Mouse (Mus musculus) gastrocnemius, adult 8-10 months (tissue): ENCODE data around the gene Fam69a. TPM values are rescaled to one million over a fixed set of nuclear protein-coding genes. Genes with fewer than 3 reads are reported as not detected.
"Not testable (repeated sequence)": the region's sequence is repeated elsewhere in the genome, so short reads cannot be mapped to it uniquely, and the experiment has no call there.

Experiments used
- DNase-seq, 2 experiments: peaks; one replicate each; pipeline ENCODE4 v3.0.0; 2022; ENCODE audit warnings: low spot score in 2 of 2
- total RNA-seq, 4 experiments: library from RNA; stranded (reverse); gene quantifications; 2 replicates each; pipeline ENCODE4 v1.2.4; 2022

The Fam69a gene
- total RNA-seq, 4 experiments from 2014 or later = 29.3 to 38.2 (median 31.6) TPM

DNA sequence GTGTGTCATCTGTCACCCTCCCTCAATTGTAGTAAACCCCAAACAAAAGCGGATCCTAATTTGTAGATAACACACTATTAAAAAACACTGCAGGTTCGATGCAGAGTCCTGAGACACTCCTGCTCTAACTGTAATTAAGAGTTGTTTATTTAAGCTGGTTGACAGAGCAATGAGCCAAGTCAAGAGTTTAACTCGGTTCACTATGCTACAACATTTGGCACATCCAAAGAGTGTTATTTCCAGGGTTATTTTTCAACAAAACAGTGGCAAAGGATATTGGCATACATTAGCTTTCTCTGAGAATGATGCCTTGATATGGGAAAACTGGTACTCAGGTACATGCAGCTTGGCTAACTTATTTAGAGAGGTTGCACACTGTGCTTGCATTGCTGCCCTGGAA lies 4.9 kb downstream of the Fam69a start:
- no peak for DNase-seq

DNA sequence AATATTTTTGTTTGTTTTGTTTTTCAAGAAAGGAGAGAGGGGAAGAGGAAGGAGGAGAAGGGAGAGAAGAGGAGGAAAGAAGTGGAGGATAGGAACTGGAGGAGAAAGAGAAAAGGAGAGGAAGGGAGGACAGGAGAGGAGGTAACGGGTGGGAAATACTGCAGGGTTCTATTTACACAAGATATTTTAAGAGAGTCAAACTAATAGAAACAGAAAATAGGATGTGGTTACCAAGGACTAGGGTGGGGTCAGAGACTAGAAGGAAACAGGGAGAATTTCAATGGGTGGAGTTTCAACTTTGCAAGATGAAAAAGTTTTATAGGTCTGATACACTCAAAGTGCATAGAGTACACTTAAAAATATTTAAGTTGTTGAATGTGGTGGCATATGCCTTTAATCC lies 7.0 kb downstream of the Fam69a start:
- no peak for DNase-seq

DNA sequence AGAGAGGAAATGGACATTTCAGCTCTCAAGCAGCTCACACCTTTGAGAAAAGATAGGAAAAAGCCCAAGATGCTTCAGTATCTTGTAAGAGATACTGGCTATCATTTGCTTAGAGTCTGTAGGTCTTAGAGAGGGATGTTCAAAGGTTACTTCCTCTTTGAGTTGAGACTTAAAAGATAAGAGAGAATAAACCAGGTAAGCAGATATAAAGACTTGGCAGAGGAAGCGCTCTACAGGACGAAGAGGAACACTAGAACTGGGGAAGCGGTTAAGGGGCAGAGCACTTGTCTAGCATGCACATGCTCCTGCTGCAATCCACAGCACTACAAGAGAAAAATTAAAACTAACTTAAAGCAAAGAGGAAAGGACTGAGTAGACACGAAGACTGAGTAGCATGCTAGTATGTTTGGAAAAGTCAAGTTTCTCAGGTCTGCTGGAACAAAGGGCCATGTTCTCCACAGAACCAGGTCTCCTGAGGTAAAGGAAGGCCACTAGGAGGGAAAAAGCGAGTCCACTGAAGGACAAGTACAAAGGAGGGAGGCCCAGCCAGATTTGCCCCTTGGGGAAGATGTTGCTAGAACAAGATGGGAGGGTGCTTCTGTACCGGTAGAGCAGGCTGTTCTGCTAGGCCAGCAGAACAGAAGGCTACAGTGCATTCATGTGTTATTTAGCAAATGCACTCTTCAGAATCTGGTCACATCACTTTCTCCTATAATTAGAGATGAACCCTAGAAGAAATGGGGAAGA lies 8.4 kb downstream of the Fam69a start:
- DNase-seq = no peak

DNA sequence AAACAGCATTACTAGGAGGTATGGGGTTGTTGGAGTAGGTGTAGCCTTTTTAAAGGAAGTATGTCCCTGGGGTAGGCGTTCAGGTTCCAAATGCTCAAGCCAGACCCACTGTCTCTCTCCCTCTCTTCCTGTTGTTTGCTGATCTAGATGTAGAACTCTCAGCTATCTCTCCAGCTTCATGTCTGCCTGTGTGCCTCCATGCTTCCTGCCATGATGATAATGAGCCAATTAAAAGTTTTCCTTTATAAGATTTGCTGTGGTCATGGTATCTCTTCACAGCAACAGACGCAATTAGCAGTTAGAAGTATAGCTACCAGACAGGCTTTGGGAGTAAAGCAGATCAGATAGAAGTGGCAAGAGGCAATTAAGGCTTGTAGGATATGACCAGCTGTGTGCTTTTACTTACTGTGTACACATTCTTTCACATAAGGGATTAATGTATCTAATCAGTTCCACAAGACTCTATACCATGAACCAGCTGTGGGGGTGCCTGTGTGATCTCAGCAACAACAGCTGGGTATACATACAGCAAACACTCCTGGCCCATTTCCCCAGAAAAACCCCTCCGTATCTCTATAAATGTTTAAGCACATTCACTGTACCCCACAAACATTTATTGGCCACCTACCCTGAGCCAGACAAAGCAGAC lies 9.1 kb downstream of the Fam69a start:
- no peak for DNase-seq

DNA sequence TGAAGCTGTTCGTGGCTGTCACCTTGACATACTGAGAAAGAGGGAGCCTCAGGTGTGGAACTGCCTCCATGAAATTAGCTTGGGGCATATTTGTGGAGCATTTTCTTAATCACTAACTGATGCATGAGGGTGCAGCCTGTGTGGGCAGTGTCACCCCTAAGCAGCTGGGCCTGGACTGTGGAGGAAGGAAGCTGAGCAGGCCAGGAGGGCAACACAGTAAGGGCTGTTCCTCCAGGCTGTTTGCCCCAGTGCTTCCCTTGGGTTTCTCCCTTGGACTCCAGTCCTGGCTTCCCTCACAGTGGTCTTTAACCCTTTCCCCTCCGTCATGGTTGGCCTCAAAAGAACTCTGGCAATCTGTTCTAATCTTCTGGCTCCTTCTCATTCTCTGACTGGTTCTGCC lies 13.6 kb downstream of the Fam69a start:
- no peak for DNase-seq

DNA sequence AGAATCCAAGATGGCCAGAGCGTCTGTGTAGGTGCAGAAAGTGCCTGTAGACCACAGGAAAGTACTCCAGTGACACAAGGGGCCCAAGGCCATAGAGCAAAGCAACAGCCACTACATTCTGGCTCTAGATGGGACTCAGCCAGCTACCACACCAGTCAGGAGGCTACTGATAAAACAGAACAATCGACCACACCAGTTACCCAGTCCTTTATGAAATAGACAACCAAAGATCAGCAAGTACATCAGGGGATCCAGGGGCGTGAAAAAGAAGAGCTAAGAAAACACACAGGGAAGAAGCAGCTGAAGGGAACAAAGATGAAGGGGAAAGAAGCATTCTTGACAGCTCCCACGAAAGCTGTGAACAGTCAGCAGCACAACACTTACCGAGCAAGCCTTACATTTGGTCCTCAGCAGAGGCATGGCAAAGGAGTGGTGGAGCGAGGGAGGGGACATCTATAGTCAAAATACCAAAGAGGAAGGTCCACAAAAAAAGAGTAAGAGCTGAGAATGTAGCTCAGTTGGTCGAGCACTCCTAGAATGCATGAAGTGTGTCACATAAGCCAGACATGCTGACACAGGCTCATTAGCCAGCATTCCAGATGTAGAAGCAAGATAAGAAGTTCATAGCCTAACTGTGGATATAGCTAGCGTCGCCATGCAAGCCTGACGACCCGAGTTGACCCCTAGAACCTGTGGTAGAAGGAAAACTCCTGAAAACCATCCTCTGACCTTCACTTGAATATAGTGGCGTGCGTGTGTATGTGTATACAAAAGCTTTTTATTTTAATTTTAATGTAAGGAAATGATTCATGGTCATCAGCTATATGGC lies 14.2 kb downstream of the Fam69a start:
- DNase-seq = no peak

DNA sequence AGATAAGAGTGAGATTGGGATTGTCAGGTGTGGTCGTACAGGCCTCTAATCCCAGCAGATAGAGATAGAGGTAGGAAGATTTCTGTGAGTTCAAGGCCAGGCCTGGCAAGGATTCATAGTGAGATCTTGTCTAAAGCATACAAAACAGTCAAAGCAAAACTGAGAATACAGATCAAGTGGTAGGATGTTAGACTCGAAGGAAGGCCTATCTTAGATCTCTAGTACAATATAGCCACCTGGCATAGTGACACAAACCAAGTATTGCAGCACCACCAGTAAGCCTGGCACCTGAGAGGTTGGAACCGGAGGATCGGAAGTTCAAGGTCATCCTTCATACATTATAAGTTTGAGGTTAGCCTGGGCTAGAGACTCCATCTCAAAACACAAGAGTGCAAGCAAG lies 15.8 kb downstream of the Fam69a start:
- no peak for DNase-seq

DNA sequence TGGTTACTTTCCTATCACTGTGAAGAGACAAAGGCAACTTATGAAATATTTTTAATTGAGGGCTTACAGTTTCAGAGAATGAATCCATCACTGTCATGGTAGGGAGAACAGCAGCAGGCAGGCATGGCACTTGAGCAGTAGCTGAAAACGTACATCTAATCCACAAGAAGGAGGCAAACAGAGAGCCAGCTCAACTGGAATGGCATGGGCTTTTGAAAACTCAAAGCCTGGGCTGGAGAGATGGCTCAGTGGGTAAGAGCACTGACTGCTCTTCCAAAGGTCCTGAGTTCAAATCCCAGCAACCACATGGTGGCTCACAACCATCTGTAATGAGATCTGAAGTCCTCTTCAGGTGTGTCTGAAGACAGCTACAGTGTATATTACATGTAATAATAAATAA lies 17.1 kb downstream of the Fam69a start:
- not testable (repeated sequence) for DNase-seq

DNA sequence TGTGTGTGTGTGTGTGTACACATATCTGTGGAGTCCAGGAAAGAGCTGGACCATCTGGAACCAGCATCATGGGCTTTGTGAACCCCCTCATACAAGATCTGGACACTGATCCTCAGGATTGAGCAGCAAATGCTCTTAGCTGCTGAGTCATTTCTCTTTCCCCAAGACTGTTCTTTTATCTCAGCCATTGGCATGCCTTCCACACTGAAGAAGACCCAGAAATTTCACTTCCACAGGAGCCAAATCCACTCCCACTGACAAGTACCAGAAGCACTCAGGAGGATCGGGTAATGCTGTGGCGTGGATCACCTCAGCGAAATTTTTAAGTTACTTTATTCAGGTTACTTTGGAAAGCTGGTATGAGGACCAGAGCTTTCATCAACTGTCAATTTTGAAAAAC lies 18.8 kb downstream of the Fam69a start:
- DNase-seq = no peak

DNA sequence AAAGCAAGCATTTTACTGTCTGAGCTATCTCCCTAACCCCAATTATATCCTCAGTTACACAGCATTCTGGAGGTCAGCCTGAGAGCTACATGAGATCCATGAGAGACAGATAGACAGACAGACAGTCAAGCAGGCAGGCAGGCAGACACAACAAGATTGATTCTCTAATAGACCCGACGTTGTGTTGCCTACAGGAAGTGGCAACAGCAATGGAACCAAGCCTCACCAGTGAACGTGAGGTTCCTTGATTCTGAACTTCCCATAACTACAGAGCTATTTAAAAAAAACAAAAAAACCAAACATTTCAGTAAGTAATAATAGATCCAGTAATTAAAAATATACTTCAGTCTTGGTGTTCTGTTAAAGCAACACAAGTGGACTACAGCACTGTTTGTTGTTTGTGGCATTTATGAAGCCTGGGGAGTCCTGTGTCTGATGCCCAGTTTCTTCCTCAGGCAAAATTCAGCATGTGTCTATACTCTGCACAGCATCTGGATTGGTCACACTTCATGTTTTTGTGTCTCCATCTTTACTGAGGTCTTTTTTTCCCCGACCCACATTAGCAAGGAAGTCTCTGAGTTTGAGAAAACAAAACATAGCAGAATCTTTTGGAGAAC lies 19.9 kb downstream of the Fam69a start:
- no peak for DNase-seq

DNA sequence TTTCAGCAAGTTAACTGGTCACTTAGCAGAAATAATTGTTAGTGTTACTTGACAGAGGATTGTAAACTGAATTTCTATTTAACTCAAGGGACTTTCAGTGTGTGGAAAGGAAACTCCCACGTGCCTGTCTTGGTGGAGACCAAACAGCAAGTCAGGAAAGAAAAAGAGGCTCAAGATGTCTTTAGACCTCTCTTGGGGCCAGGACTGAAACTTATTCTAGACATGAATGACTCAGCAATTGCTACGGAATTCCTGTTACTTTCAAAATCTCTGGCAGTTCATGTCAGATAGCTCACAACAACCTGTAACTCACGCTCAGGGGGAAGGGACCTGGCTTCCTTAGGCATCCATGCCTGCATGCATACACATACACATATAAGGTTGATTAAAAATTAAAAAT lies 20.7 kb downstream of the Fam69a start:
- no peak for DNase-seq

DNA sequence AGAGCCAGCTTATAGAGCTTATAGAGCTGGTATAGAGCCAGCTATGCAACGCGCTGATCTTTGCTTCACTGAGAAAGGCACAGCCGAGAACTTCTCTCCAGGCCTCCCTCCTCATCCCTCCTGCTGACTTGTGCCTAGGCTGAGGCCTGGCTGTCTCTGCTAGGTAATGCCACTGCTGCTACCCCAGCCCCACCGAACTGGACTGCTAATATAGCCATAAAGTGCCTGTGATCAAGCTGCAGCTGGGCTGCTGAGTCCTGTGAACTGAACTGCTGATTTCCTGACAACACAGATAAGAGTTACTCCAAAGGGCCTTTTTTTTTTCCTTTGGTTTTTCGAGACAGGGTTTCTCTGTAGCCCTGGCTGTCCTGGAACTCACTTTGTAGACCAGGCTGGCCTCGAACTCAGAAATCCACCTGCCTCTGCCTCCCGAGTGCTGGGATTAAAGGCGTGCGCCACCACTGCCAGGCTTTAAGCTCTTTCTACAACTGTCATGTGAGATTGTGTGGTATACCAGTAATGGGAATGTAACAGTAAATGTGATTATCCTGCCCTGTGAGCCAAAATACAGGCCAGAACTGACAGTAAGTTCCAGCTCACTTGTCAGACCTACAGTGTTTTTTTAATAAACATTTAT lies 21.4 kb downstream of the Fam69a start:
- DNase-seq = no peak

DNA sequence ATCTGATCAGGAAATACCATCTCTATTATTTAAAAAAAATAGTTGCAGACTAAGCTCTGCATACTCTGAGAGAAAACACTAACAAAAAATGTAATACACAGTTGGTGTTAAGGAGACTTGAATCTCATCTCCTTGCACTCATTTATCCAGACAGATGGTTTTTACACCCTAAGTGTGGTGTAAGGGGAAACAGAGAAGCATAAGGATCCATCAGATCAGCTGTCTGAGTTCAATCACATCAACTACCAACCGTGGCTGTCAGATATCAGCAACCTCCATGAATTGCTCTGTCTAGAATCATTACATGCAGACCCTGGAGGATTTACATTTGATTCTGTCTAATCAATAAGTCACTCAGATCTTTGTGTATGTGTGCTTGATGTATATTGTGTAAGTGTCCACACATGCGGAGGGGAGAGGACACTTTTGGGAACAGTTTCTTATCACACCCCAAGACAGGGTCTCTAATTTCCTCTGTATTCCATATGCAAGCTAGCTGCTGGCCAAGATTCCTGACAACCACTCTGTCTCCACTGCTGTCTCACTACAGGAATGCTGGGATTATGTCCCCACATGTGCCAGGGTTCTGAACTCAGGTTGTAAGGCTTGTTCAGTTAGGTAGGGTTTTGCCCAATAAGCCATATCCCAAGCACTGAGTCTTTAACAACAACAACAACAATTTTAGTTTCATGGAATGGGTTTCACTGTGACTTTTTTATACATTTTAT lies 22.7 kb downstream of the Fam69a start:
- no peak for DNase-seq

DNA sequence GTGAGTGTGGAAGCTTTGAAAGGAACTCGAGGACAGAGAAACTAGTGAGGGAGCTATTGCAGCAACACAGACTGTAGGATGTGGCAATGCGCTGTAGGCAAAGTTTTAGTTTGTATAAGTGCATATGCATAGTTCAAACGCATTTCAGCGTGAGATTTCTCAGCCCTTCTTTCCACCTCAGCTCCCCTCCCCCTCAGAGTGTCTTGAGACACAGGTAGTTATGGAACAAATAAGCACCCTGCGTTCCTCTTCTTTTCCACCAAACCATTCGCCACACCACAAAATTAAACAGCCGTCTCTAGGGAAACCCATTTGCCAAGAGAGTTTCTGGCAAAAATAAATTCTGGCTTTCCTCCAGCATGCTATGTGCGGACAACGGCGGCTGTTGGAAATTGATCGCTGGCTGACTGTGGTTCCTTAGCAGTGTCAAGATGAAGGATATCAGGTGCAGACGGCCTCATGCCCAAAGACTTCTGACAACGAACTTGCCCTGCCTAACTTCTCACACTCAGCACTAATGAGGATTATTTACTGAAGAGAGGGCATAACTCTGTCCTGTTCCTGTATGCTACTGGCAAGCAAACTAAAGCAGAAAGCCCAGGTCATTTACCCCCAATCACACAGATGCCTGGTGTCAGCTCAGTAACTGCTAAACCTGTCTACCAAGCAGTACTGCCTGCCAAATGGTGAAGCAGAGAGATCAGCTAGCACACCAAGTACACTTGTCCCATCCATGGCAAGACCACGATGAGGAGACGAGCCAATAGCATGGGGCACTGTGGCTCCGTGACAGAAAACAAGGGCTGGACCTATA lies 25.2 kb downstream of the Fam69a start:
- DNase-seq = peak; percentile 63

DNA sequence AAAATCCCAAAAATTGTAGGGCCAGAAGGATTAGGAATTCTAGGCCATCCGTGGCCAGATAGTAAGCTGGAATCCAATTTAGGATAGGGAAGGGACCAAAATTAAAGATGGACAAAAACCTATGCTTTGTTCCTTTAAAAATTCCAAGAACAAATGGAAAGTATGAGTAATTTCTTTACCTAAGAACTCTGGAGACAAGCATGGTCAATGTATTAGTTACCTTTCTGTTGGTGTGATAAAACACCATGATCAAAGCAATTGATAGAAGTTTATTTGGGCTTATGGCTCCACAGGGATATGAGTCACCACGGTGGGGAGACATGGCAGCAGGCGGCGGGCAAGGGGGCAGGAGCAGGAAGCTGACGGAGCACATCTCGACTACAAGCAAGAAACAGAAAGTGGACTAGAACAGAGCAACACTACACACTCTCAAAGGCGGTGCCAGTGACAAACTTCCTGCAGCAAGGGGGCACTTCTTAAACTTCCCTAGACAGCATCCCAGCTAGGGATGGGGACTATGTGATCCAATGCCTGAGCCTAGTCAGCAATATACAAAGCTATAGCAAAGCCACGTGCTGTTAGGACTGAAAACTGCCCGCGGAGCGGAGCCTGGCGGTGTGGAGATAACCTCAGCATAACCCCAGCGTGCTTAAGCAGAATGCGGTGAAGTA lies 26.2 kb downstream of the Fam69a start:
- no peak for DNase-seq

DNA sequence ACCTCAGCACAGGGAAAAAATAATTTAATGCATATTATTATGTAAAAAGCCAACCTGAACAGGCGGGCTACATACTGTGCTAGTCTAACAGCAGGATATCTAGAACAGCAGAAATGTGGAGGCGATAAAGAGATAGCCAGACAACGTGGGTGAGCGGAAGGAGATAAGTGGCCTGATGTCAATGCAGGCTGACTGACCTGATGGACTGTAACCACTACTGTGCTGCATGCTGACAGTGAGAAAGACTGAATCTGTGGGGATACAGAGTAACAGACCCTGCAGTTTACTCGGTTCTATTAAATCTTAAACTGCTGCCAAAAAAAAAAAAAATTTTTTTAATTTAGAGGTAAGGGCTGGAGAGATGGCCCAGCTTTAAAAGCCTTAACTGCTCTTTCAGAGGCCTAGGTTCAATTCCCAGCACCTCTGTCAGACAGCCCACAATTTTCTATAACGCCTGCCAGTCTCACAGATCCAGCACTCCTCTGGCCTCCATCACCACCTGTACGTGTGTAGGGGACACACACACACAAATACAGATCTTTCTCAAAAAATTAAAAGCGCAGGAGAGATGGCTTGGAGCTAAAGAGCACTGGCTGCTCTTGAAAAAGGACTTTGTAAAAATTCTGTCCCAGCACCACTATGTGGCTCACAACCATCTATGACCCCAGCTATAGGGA lies 27.1 kb downstream of the Fam69a start:
- DNase-seq = no peak

DNA sequence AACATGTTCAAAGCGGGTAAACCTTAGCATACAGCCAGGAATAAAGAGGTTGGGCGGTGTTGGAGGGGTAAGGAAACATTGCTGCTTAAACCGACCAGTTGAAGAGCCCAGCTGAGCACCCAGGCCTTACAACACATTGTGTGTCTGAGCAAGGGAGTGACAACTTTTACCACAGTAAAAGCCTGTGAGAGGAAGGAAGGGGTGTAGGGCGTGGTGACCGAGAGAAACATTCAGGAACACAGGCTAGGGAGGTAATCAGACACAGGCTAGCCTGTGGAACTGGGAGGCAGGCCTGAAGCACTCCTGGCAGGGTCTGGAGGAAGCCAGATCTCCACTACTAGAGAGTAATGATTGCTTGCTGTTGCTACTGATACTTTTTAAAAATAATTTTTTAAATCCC lies 36.2 kb downstream of the Fam69a start:
- no peak for DNase-seq

DNA sequence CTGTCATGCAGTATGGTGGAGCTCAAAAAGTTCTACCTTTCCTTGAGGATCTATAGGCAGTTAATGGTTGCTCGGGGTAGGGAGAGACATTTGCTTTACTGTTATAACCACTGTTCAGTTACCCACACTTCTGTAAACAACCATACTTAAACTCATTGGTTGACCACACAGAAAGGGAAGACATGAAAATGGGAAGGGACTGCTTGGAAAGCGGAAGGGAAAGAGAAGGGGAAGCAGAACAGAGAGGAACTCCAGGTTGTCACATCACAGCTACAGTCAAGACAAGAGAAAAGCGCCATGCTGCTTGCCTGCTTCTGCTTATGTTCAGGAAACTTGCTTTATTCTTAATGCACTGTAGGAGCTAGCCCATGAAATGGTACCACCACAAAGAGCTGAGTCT lies 37.3 kb downstream of the Fam69a start:
- DNase-seq = no peak

DNA sequence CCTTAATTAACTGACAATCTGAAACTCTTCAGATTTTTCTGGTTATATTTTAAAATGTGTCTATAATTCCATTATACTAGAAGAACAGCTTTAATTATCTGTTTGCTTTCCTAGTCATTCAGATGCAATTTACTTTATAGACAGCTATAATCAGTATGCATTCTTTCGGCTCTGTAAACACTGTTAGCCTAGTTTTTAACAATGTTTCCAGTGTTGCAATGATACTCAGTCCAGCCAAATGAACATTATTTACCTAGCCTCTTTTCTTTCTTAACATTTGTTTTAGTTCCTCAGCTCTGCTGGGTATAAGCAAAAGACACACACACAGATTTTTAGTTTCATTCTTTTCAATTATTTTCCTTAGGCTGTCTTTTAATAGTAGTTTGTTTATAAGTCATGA lies 38.0 kb downstream of the Fam69a start:
- DNase-seq = no peak
